Mouse (Mus musculus) lung, postnatal 0 days (tissue): ENCODE data around the gene Col4a1. TPM values are rescaled to one million over a fixed set of nuclear protein-coding genes. Genes with fewer than 3 reads are reported as not detected.

ENCODE experiments used
- ATAC-seq: fragments of 200-750 bp; cut with Nextera tagmentation; 2 replicates; pipeline ENCODE4 v1.8.0; 2017; ENCODE audit warnings: moderate library complexity
- DNase-seq: peaks from one replicate; pipeline ENCODE4 v3.0.0-alpha.2; 2016; ENCODE audit warnings: low spot score
- H3K27ac ChIP-seq: fragments of 300-500 bp; sonication (generic); 2 replicates; pipeline ENCODE4 v1.5.1; 2014; ENCODE audit warnings: antibody characterized with exemption, mild to moderate bottlenecking, low read length, mixed read lengths
- H3K27me3 ChIP-seq: fragments of 300-500 bp; sonication (generic); replicated peaks from 2 replicates; pipeline ENCODE4 v1.6.1; 2014; ENCODE audit warnings: low read length, mixed read lengths; ENCODE audit not compliant: insufficient read depth
- H3K36me3 ChIP-seq: fragments of 300-500 bp; sonication (generic); 2 replicates; pipeline ENCODE4 v1.6.1; 2014; ENCODE audit warnings: low read length, mixed read lengths; ENCODE audit not compliant: insufficient read depth
- H3K4me1 ChIP-seq: fragments of 300-500 bp; sonication (generic); 2 replicates; pipeline ENCODE4 v1.6.1; 2014; ENCODE audit warnings: antibody characterized with exemption, low read depth, low read length, mixed read lengths; ENCODE audit not compliant: insufficient read depth
- H3K4me2 ChIP-seq: fragments of 300-500 bp; sonication (generic); replicated peaks from 2 replicates; pipeline ENCODE4 v1.6.1; 2014; ENCODE audit warnings: low read depth, mild to moderate bottlenecking, low read length, moderate library complexity, mixed read lengths
- H3K4me3 ChIP-seq: fragments of 300-500 bp; sonication (generic); 2 replicates; pipeline ENCODE4 v1.5.1; 2014; ENCODE audit warnings: low read depth, low read length
- H3K9ac ChIP-seq: fragments of 300-500 bp; sonication (generic); replicated peaks from 2 replicates; pipeline ENCODE4 v1.6.1; 2014; ENCODE audit warnings: low read depth, mild to moderate bottlenecking
- H3K9me3 ChIP-seq: fragments of 300-500 bp; sonication (generic); 2 replicates; pipeline ENCODE4 v1.6.1; 2016; ENCODE audit warnings: low read length, mixed read lengths
- CTCF ChIP-seq: IDR thresholded peaks from 2 replicates; pipeline ENCODE4 v1.5.1; 2016; ENCODE audit warnings: antibody characterized with exemption, mild to moderate bottlenecking
- EP300 ChIP-seq: IDR thresholded peaks from 2 replicates; pipeline ENCODE4 v1.6.1; 2016; ENCODE audit warnings: antibody characterized with exemption, mild to moderate bottlenecking, control low read depth
- WGBS: fragments of 180-500 bp; shearing (Covaris S2); extraction: QIAGEN DNeasy Blood & Tissue Kit; methylation state at CpG from one replicate; pipeline ENCODE4 v1.1.7; 2014; 5-methylcytosine and 5-hydroxymethylcytosine counted together
- polyA plus RNA-seq: library from polyadenylated mRNA; unstranded; fragments of >200 nt; fragmentation: Nextera tagmentation; extraction: Ambion mirVana; gene quantifications from 2 replicates; pipeline ENCODE4 v1.2.1, GENCODE M21; 2015

Col4a1 gene
- polyA plus RNA-seq, 1 experiment from 2014 or later = 376 TPM

DNA sequence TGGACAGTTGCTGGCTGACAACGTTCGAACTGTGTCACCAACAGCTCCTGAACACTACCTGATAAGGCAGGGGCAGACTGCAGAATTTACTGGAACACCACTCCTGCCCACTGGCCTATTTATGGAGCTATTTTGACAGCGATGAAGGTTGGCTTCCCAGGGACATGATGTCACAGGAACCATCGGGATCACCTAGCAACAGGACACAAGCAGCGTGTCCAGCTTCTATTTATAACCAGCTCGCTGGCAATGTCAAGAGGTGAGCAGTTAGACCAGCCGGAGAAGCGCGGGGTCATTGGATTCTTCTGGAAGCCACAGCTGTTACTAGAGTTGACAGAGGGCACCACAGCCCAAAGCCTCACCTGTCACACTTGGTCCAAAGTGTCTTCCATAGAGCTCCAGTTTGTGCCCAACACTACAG lies 129.0 kb downstream of the Col4a1 start:
- H3K4me2 ChIP-seq = no peak overlapping the region
- H3K4me3 ChIP-seq = no peak overlapping the region
- peaks cover 9% of the 10 kb centered on the region; the same call in 1 of the 2 replicates for H3K27me3 ChIP-seq
- H3K9me3 ChIP-seq = no peaks in the 10 kb centered on the region
- WGBS = 20% methylated on average over 9 of the region's 9 CpGs
- H3K4me1 ChIP-seq = peaks cover 5% of the 10 kb centered on the region; the same call in 1 of the 2 replicates
- DNase-seq (peak; percentile 77), ATAC-seq (peak; percentile 67)
- H3K9ac ChIP-seq = no peak overlapping the region
- no peak overlapping the region for H3K27ac ChIP-seq
- TF ChIP-seq CTCF (no peak), EP300 (peak; percentile 73)
- H3K36me3 ChIP-seq = no peaks in the 10 kb centered on the region

DNA sequence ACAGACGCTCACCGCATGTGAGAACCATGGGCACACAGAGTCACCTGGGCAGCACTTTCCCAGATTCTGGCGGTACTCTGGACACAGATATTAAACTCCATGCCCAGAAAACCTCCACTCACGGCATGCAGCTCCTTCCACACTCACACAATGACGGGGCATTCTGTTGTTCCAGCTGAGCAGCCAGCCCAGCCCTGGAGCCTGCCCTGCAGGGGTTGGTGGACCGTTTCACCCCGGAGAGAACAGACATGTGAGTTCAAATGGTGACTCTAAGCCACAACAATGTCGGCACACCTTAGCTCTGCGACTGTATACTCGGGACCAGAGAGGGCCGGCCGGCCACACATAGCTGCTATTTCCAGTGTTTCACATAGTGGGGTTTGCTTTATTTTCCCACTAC lies 130.0 kb downstream of the Col4a1 start:
- no peak for ATAC-seq
- DNase-seq = no peak
- H3K36me3 ChIP-seq = no peaks in the 10 kb centered on the region
- H3K4me2 ChIP-seq = no peak overlapping the region
- H3K4me1 ChIP-seq = peaks cover under 1% of the 10 kb centered on the region; the same call in 1 of the 2 replicates
- H3K27ac ChIP-seq = no peak overlapping the region
- no peak overlapping the region for H3K4me3 ChIP-seq
- 82% methylated on average over 12 of the region's 12 CpGs for WGBS
- no peaks in the 10 kb centered on the region; the same call in 1 of the 2 replicates for H3K27me3 ChIP-seq
- H3K9ac ChIP-seq = no peak overlapping the region
- H3K9me3 ChIP-seq = no peaks in the 10 kb centered on the region
- TF ChIP-seq EP300 = no peak

DNA sequence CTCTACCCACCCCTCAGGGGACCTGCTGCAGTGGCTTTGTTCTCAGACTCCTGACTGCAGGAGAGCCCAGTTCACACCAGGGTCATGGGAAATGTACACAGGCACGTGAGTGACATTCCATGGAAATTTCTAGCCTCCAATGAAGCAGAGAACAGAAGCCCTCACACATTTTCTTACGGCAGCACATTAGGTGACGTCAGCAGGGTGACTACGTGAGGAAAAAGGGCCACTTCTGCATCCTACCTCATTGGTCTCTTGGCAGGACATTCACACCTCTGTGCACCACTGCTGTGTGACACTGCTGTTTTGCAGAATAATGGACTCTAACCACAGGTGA lies 130.5 kb downstream of the Col4a1 start:
- H3K4me3 ChIP-seq = no peak overlapping the region
- H3K4me1 ChIP-seq = no peaks in the 10 kb centered on the region
- no peaks in the 10 kb centered on the region for H3K9me3 ChIP-seq
- peak overlapping the region; percentile 47; the same call in 1 of the 2 replicates for H3K27ac ChIP-seq
- no peaks in the 10 kb centered on the region for H3K27me3 ChIP-seq
- ATAC-seq (peak; percentile 66), DNase-seq (peak; percentile 69)
- TF ChIP-seq CTCF = no peak
- TF ChIP-seq EP300 = peak; percentile 19; the same call in 1 of the 2 replicates
- H3K4me2 ChIP-seq = no peak overlapping the region
- no peak overlapping the region for H3K9ac ChIP-seq
- 37% methylated on average over 4 of the region's 4 CpGs for WGBS
- H3K36me3 ChIP-seq = no peaks in the 10 kb centered on the region

DNA sequence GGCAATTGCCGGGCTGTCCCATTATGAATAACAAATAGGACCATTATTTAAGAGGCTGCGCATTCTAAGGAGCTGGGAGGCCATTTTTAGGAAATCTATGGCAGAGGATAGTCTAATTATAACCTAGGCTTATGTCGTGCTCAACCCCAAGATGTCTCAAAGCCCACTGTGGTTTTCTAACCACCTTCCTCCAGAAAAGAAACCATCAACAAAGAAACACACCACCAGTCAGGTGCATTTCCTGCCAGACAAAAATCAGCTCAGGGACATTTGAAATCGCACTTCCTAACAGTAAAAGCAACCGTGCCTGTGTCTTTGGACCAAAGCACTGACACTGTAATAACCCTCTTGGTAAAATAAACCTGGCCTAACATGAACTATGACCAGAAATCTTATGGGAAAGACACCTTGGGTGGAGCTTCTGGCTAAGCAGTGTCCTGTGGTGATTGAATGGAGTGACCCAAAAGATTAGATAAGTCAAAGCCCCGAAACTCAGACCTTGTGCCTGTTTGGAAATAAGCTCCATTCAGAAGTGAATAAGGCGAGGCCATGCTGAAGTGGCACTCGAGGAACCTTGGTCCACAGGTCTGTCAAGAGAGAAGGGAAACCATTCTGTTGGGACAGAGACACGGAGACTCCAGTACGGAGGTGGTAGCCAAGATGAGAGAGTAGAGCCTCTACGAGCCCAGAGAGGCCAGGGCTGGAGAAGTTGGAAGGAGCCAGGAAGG lies 131.0 kb downstream of the Col4a1 start:
- Histone ChIP-seq H3K27ac (peak overlapping the region; percentile 47; the same call in 1 of the 2 replicates), H3K9me3 (no peaks in the 10 kb centered on the region), H3K4me2 (no peak overlapping the region), H3K27me3 (no peaks in the 10 kb centered on the region), H3K4me1 (no peaks in the 10 kb centered on the region), H3K36me3 (no peaks in the 10 kb centered on the region), H3K9ac (no peak overlapping the region), H3K4me3 (no peak overlapping the region)
- peak; percentile 61 for ATAC-seq
- TF ChIP-seq EP300 (no peak), CTCF (no peak)
- 59% methylated on average over 11 of the region's 11 CpGs for WGBS
- DNase-seq = peak; percentile 73

DNA sequence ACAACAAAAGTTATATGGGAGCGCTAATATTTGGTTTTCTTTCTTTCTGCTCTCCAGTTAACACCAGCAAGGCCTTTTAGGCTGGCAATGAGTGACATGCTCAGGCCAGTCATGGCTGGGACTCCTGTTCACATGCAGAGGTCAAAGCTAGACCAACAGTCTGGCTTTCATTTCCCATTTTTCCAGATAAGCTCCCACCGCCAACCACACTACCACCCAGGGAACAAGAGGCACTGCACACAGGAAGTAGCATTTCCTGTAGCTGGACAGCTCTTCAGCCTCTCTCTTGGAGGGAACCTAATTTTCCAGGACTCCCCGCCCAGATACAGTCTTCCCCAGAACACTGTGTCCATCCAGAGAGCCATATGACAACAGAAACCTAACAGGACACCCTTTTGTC lies 132.8 kb downstream of the Col4a1 start:
- WGBS = 50% methylated on average over 3 of the region's 3 CpGs
- TF ChIP-seq EP300 (no peak), CTCF (no peak)

DNA sequence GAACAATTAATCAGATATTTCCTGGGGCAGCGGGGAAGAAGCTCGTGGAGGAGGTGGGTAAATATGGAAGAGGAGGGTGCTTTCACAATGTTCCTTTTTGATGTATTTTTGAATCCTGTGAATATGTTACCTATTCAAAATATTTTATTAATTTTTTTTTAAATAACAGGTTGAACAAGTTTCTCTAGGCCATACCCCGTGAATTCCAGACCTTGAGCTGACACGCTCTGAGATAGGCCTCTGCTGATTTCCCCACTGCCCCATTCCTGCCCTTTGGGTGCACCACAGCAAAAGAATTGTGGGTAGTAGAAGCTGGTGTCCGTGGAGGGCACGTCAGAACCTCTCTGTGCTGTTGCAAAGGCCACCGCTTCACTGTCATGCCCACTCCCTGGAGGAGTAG lies 136.2 kb downstream of the Col4a1 start:
- Histone ChIP-seq H3K27ac (no peak overlapping the region), H3K27me3 (no peaks in the 10 kb centered on the region)
- peak; percentile 34 for ATAC-seq

More for the DNA sequence above, 132.8 kb downstream of the Col4a1 start:
- no peak overlapping the region for H3K4me2 ChIP-seq
- no peak overlapping the region for H3K9ac ChIP-seq
- no peak overlapping the region for H3K4me3 ChIP-seq
- no peak for DNase-seq
- no peaks in the 10 kb centered on the region for H3K27me3 ChIP-seq
- H3K9me3 ChIP-seq = no peaks in the 10 kb centered on the region
- H3K4me1 ChIP-seq = no peaks in the 10 kb centered on the region
- no peaks in the 10 kb centered on the region for H3K36me3 ChIP-seq
- ATAC-seq = no peak
- H3K27ac ChIP-seq = no peak overlapping the region

More for the DNA sequence above, 136.2 kb downstream of the Col4a1 start:
- no peaks in the 10 kb centered on the region for H3K9me3 ChIP-seq
- H3K4me1 ChIP-seq = no peaks in the 10 kb centered on the region
- 52% methylated on average over 7 of the region's 7 CpGs for WGBS
- H3K36me3 ChIP-seq = no peaks in the 10 kb centered on the region
- no peak overlapping the region for H3K4me3 ChIP-seq
- TF ChIP-seq CTCF (no peak), EP300 (no peak)
- no peak overlapping the region for H3K9ac ChIP-seq
- no peak overlapping the region for H3K4me2 ChIP-seq
- peak; percentile 64 for DNase-seq
